ENCODE assay signal across 25 mouse cellular contexts in genomic region chr13:48734985-48735384, GRCm38 (mm10).
DNase-seq lines count a peak whose midpoint lies in the region; ATAC-seq and TF ChIP-seq lines count a peak whose summit lies in the region.
"Had no signal": no experiment of that assay in that cellular context is flagged by ENCODE, and none has a peak within 500 bp of the region (broad histone marks: within the 10 kb centered on the region; RNA-seq: fewer than 3 reads in every experiment).

No protein-coding gene starts in this region.

- H3K4me2 ChIP-seq in CH12.LX (ENCODE audit: insufficient read depth, low read depth, poor library complexity, severe bottlenecking), result no peak overlapping the region
- no peak overlapping the region for H3K4me2 ChIP-seq in embryonic facial prominence, embryonic 12.5 days (replicated peaks)
- H3K4me2 ChIP-seq: embryonic facial prominence, embryonic 13.5 days; forebrain, embryonic 13.5 days; heart, embryonic 11.5 days; hindbrain, embryonic 12.5 days; hindbrain, embryonic 15.5 days had no signal

- WGBS in embryonic facial prominence, embryonic 12.5 days, result 45% methylated on average over 9 of the region's 9 CpGs

- H3K79me2 ChIP-seq in CH12.LX (replicated peaks; ENCODE audit: control insufficient read depth, extremely low read depth, insufficient read depth, poor library complexity, severe bottlenecking), result no peaks in the 10 kb centered on the region

- no peaks in the 10 kb centered on the region for H3K36me3 ChIP-seq in CH12.LX (replicated peaks in 1 of 2; ENCODE audit: control insufficient read depth in 1 of 2, insufficient read depth in 1 of 2, low read length in 1 of 2)
- H3K36me3 ChIP-seq in embryonic facial prominence, embryonic 12.5 days, result no peaks in the 10 kb centered on the region
- H3K36me3 ChIP-seq: embryonic facial prominence, embryonic 13.5 days; hindbrain, embryonic 12.5 days; hindbrain, embryonic 15.5 days had no signal

- 0 out of 2 replicates have a peak, but pooled peaks have one; percentile 21 for TF ChIP-seq EP300 in CH12.LX (IDR thresholded peaks at IDR 0.05; ENCODE audit: low read length)

- H3K27me3 ChIP-seq in CH12.LX (replicated peaks), result no peaks in the 10 kb centered on the region
- H3K27me3 ChIP-seq in embryonic facial prominence, embryonic 12.5 days, result peaks cover 51% of the 10 kb centered on the region

- no peak for ATAC-seq in embryonic facial prominence, embryonic 12.5 days (ENCODE audit: insufficient number of reproducible peaks, insufficient read depth, low FRiP score, low TSS enrichment)
- ATAC-seq: CD4-positive, CD25-positive, alpha-beta regulatory T cell, adult 4 months; forebrain, embryonic 13.5 days; forebrain, embryonic 16.5 days; intestine, embryonic 16.5 days; Patski had no signal

- peak in 1 of 2 experiments; percentile 31; a peak in 2 of 4 replicates for TF ChIP-seq CTCF in CH12.LX (conservative IDR thresholded peaks at IDR 0.05 in 1 of 2, IDR thresholded peaks at IDR 0.05 in 1 of 2; ENCODE audit: low read depth in 2 of 2, low read length in 2 of 2)

- H3K4me1 ChIP-seq in CH12.LX (ENCODE audit: control insufficient read depth in 1 of 2, insufficient read depth in 2 of 2), result peaks cover 10 to 15% of the 10 kb centered on the region in 2 experiments
- H3K4me1 ChIP-seq in embryonic facial prominence, embryonic 12.5 days, result peaks cover 37% of the 10 kb centered on the region

- TF ChIP-seq RAD21 in CH12.LX (IDR thresholded peaks at IDR 0.05; ENCODE audit: low read depth, low read length), result peak; percentile 16

- peaks cover 2% of the 10 kb centered on the region for H3K9me3 ChIP-seq in CH12.LX (replicated peaks; ENCODE audit: low read length)
- no peaks in the 10 kb centered on the region for H3K9me3 ChIP-seq in embryonic facial prominence, embryonic 12.5 days
- H3K9me3 ChIP-seq: embryonic facial prominence, embryonic 13.5 days; forebrain, embryonic 13.5 days; hindbrain, embryonic 12.5 days; hindbrain, embryonic 15.5 days had no signal

- H3K9ac ChIP-seq in CH12.LX (ENCODE audit: insufficient read depth, low read depth), result no peak overlapping the region
- H3K9ac ChIP-seq in embryonic facial prominence, embryonic 12.5 days, result no peak overlapping the region
- H3K9ac ChIP-seq: embryonic facial prominence, embryonic 13.5 days; forebrain, embryonic 13.5 days; hindbrain, embryonic 12.5 days; hindbrain, embryonic 15.5 days had no signal

- no peak for TF ChIP-seq POLR2A in CH12.LX (IDR thresholded peaks at IDR 0.05; ENCODE audit: low read depth, low read length)

- H3K4me3 ChIP-seq in CH12.LX (replicated peaks in 1 of 3; ENCODE audit: low read depth in 2 of 3, low read length in 2 of 3, poor library complexity in 1 of 3), result no peak overlapping the region
- no peak overlapping the region for H3K4me3 ChIP-seq in embryonic facial prominence, embryonic 12.5 days
- H3K4me3 ChIP-seq: embryonic facial prominence, embryonic 13.5 days; erythroblast, embryonic 14.5 days; forebrain, embryonic 13.5 days; gastrocnemius, adult 2 months; hindbrain, embryonic 12.5 days; hindbrain, embryonic 15.5 days had no signal

- H3K27ac ChIP-seq in CH12.LX (ENCODE audit: insufficient read depth, low read depth), result no peak overlapping the region
- H3K27ac ChIP-seq in embryonic facial prominence, embryonic 12.5 days, result peak overlapping the region; percentile 36; the same call in 1 of the 2 replicates
- H3K27ac ChIP-seq: embryonic facial prominence, embryonic 13.5 days; forebrain, embryonic 13.5 days; gastrocnemius, adult 2 months; hindbrain, embryonic 12.5 days; hindbrain, embryonic 15.5 days had no signal

- in situ Hi-C loops in CH12.LX (cut with MboI; ENCODE audit: low pct_ligation_motif_present, low pct_unique_long_range_greater_than_20kb, low sequenced_read_pairs), result loop anchor here (10.0 kb wide), 1 partner anchor 70 kb away; no protein-coding TSS in a partner anchor

- dilution Hi-C loops in CH12.LX (cut with MboI; ENCODE audit: extremely low pct_ligation_motif_present, extremely low pct_unique_long_range_greater_than_20kb, low sequenced_read_pairs), result no loop called here

- DNase-seq in CH12.LX (ENCODE audit: extremely low read depth), result peak; percentile 34
- peak; percentile 21 for DNase-seq in ZHBTc4 (ENCODE audit: low read depth, low spot score)
- DNase-seq in adrenal gland, adult 18-20 months (ENCODE audit: low spot score in 2 of 2), result no peak
- no peak for DNase-seq in kidney, postnatal 10 days
- DNase-seq in thymus, postnatal 0 days (ENCODE audit: low spot score), result no peak
- DNase-seq: adrenal gland, adult 8-10 months; adrenal gland, postnatal 25 days; cerebellum, adult 11-12 months; cerebellum, adult 8-10 months; cerebellum, postnatal 36 days; embryo, embryonic 11 days; gastrocnemius, adult 2 months; gastrocnemius, postnatal 14 days; heart, adult 11 months had no signal

TF ChIP-seq in CH12.LX, 34 proteins besides CTCF, POLR2A, EP300 and RAD21:
- TF ChIP-seq BHLHE40 (IDR thresholded peaks at IDR 0.05; ENCODE audit: low read depth, low read length) (peak; percentile 40; the same call in 1 of the 2 replicates), ELF1 (IDR thresholded peaks at IDR 0.05; ENCODE audit: low read depth, low read length) (0 out of 2 replicates have a peak, but pooled peaks have one; percentile 39), CHD2 (IDR thresholded peaks at IDR 0.05; ENCODE audit: low read length) (no peak), NELFE (IDR thresholded peaks at IDR 0.05; ENCODE audit: low read depth, low read length) (no peak), TCF12 (IDR thresholded peaks at IDR 0.05; ENCODE audit: low read depth, low read length) (0 out of 2 replicates have a peak, but pooled peaks have one; percentile 16)

Comparison
In these comparisons a context has a peak if more than half of its experiments do, and no peak if none do; other contexts are left out.
1. DNase-seq: peak in CH12.LX (single experiment) and ZHBTc4 (single experiment); none in adrenal gland, adult 18-20 months (0 of 2), kidney, postnatal 10 days (single experiment) and thymus, postnatal 0 days (single experiment).